Mouse (Mus musculus) bone marrow macrophage, adult 2 months (primary cell): ENCODE results near the gene Ddx1. TPM values are rescaled to one million over a fixed set of nuclear protein-coding genes. Genes with fewer than 3 reads are reported as not detected.

Experiments used
- H3K27ac ChIP-seq: 2 replicates; pipeline ENCODE4 v1.5.1; 2012; ENCODE audit warnings: low read depth, low read length; ENCODE audit not compliant: insufficient read depth
- H3K4me1 ChIP-seq: 2 replicates; pipeline ENCODE4 v1.6.1; 2012; ENCODE audit warnings: low read length; ENCODE audit not compliant: control insufficient read depth, insufficient read depth
- H3K4me3 ChIP-seq: 2 replicates; pipeline ENCODE4 v1.5.1; 2012; ENCODE audit warnings: mild to moderate bottlenecking, low read length, moderate library complexity; ENCODE audit not compliant: insufficient read depth
- CTCF ChIP-seq: IDR thresholded peaks from 2 replicates; pipeline ENCODE4 v1.5.1; 2012; ENCODE audit warnings: low read depth, mild to moderate bottlenecking, low read length, moderate library complexity
- POLR2A ChIP-seq: IDR thresholded peaks from 2 replicates; pipeline ENCODE4 v1.6.1; 2012; ENCODE audit warnings: mild to moderate bottlenecking, low read depth, low read length, borderline replicate concordance
- polyA plus RNA-seq: library from polyadenylated mRNA; stranded (reverse); fragments of >200 nt; gene quantifications from 2 replicates; pipeline ENCODE4 v1.2.4, GENCODE M21; 2012; ENCODE audit not compliant: missing spikeins, insufficient read depth, insufficient read length

Gene Ddx1
- polyA plus RNA-seq, 1 experiment: 39.6 TPM

- Histone ChIP-seq H3K27ac (no peak overlapping the region), H3K4me3 (no peak overlapping the region), H3K4me1 (peaks cover 5% of the 10 kb centered on the region; the same call in 1 of the 2 replicates)
- TF ChIP-seq POLR2A (no peak), CTCF (no peak)
Measured at GRCm38 (mm10) chr12:13182220-13182619, 66.8 kb downstream of the Ddx1 start.

DNA sequence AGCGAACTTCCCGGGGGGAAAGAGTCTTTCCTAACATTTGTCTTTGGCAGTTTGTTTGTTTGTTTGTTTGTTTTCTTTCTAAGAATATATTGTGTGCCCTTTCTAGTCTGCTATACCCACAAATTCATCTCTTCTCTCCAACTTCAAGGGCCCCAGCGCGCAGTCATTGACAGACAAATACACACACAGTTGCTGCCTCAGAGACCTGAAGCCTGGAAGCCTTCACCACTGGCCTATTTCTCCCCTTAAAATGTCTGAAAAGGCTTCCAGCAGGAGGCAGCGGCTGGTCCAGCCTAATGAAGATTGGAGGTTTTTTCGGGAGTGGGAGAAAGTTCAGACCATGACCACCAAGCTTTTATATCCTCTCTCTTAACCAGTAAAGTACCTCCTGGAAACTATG, 67.3 kb downstream of the Ddx1 start:
- H3K27ac ChIP-seq: no peak overlapping the region
- no peak for TF ChIP-seq CTCF
- no peak for TF ChIP-seq POLR2A
- H3K4me1 ChIP-seq: peaks cover 5% of the 10 kb centered on the region; the same call in 1 of the 2 replicates
- no peak overlapping the region for H3K4me3 ChIP-seq

DNA sequence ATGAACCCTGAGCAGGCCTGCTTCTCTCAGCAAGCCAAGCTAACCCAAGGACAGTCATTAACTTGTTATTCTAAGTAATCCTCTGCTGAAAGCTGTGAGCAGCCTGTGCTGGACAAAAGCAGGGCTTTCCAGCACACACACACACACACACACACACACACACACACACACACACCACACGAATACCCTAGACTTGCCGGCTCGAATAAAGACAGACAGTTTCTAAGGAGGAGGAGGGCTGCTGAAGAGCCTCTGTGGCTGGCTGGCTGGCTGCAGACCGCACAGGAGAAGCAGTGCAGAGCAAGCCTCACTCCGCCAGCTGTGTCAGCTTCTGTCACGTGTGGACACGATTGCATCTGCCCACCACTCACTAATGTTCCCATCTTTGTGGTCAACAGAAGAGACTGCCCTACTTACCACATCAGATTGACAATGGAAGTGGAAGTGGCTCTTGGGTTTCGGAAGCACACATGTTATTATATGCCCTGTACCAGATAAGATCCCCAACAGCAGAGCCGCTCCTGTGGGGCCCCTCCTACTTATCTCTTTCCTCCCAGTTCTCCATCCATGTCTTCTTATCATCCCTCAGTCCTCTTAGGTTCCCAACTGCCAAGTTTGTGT, 68.2 kb downstream of the Ddx1 start:
- Histone ChIP-seq H3K4me3 (no peak overlapping the region), H3K27ac (no peak overlapping the region), H3K4me1 (peaks cover 5% of the 10 kb centered on the region; the same call in 1 of the 2 replicates)
- no peak for TF ChIP-seq CTCF
- TF ChIP-seq POLR2A: no peak

DNA sequence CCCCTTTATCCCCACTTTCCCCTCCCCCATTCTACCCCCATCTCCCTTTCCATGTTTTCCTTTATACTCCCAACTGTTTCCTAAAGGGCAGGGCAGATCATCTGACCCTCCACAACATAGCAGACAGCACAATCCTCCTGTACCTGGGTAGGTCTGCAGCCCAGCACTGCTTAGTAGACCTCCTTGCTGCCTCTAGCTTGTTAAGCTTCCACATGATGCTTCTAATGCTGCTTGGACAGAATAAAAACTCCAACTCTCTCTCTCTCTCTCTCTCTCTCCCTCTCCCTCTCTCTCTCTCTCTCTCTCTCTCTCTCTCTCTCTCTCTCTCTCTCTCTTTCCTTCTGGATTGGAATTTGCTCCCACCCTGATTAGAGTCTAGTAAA, 68.7 kb downstream of the Ddx1 start:
- H3K27ac ChIP-seq: no peak overlapping the region
- peaks cover 5% of the 10 kb centered on the region; the same call in 1 of the 2 replicates for H3K4me1 ChIP-seq
- TF ChIP-seq CTCF: no peak
- no peak for TF ChIP-seq POLR2A
- H3K4me3 ChIP-seq: no peak overlapping the region

- no peak overlapping the region for H3K27ac ChIP-seq
- peaks cover 3% of the 10 kb centered on the region; the same call in 1 of the 2 replicates for H3K4me1 ChIP-seq
- H3K4me3 ChIP-seq: no peak overlapping the region
- no peak for TF ChIP-seq CTCF
- TF ChIP-seq POLR2A: no peak
Measured at GRCm38 (mm10) chr12:13177606-13178005, 71.4 kb downstream of the Ddx1 start.

DNA sequence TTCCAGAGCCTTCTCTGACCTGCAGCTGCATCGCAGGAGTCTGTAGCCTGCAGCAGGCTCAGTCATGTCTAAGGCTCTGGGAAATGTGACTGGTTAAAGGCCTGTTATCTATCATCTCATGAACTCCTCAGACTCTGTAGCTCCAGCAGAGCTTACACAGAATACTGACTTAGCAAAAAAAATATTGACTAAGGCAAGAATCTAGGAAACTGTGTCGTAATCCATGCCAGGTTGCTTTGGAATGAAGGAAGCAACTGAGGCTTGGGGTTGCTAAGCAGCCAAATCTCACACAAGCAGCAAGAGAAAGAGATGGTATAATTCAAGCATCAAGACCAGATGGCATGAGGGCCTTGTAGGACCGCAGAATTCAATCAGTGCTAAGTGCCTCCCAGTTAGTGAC, 72.1 kb downstream of the Ddx1 start:
- peaks cover 3% of the 10 kb centered on the region; the same call in 1 of the 2 replicates for H3K4me1 ChIP-seq
- no peak overlapping the region for H3K4me3 ChIP-seq
- no peak for TF ChIP-seq CTCF
- TF ChIP-seq POLR2A: no peak
- H3K27ac ChIP-seq: no peak overlapping the region

DNA sequence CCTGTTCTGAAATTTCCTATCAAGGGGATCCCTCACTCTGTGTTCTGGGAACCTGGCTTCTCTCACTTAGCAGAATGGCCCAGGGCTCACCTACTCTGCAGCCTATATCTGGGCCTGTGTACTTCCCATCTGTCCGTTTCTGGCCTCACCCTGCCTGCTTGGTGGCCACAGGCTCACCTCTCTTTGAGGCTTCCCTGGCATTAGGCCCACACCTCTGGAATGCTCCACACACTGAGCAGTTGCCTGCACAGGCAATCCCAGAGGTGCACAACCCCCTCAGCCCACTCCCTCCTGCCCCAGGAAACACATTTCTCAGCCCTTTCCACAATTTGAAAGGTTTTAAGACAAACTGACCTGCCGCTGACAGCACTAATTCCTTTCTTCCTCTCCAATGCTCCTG, 72.9 kb downstream of the Ddx1 start:
- H3K4me1 ChIP-seq: peaks cover 3% of the 10 kb centered on the region; the same call in 1 of the 2 replicates
- H3K4me3 ChIP-seq: no peak overlapping the region
- TF ChIP-seq POLR2A: no peak
- TF ChIP-seq CTCF: no peak
- no peak overlapping the region for H3K27ac ChIP-seq

DNA sequence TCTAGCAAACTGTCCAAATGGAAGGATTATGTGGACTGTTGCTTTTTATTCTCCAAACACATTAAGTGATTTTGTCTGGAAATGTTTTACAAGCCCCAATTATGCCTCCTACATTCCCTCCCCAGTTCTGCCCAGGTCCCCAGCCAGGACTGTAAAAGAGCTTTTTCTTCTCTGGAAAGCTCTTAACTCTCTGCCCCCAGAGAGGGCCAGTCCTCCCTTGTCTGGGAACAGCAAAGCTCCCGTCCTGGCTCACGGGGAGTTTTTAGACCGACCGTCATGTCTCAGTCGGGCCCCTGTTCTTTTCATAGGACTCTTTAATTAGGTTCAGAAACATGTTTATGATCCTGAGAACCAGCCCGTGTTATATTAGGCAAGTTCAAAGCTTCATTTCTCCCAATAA, 75.0 kb downstream of the Ddx1 start:
- no peak overlapping the region for H3K4me3 ChIP-seq
- TF ChIP-seq POLR2A: no peak
- no peak for TF ChIP-seq CTCF
- H3K4me1 ChIP-seq: peaks cover 3% of the 10 kb centered on the region; the same call in 1 of the 2 replicates
- H3K27ac ChIP-seq: no peak overlapping the region

GRCm38 (mm10) chr12:13168073-13168472, 80.9 kb downstream of the Ddx1 start:
- TF ChIP-seq CTCF: no peak
- TF ChIP-seq POLR2A: no peak
- Histone ChIP-seq H3K27ac (no peak overlapping the region), H3K4me3 (no peak overlapping the region), H3K4me1 (peaks cover 3% of the 10 kb centered on the region; the same call in 1 of the 2 replicates)

- Histone ChIP-seq H3K4me1 (peaks cover 3% of the 10 kb centered on the region; the same call in 1 of the 2 replicates), H3K27ac (no peak overlapping the region), H3K4me3 (no peak overlapping the region)
- no peak for TF ChIP-seq CTCF
- TF ChIP-seq POLR2A: no peak
Measured at GRCm38 (mm10) chr12:13167116-13167515, 81.9 kb downstream of the Ddx1 start.

Other genes starting within 250 kb of the Ddx1 start
- gene Nbas, start 19.9 kb upstream of the Ddx1 start, polyA plus RNA-seq: 5.4 and 7.3 TPM in 2 replicates